Mouse (Mus musculus): Measurements from ENCODE around the gene Sbf2. TPM values are rescaled to one million over a fixed set of nuclear protein-coding genes. Genes with fewer than 3 reads are reported as not detected.
A peak's percentile ranks its signal among the peaks of the same experiment; 100 is the strongest.

Gene Sbf2
- polyA plus RNA-seq, 1 experiment from 2014 or later: 35.4 TPM

- Histone ChIP-seq H3K4me3 (ENCODE audit: low read depth, low read length) (no peak overlapping the region), H3K27ac (ENCODE audit: low read depth, low read length) (no peak overlapping the region), H3K27me3 (ENCODE audit: control insufficient read depth, insufficient read depth, low read length) (peaks cover 5% of the 10 kb centered on the region), H3K36me3 (ENCODE audit: control insufficient read depth, insufficient read depth, low read length) (no peaks in the 10 kb centered on the region), H3K9me3 (replicated peaks; ENCODE audit: control insufficient read depth, low read length) (no peaks in the 10 kb centered on the region), H3K4me1 (ENCODE audit: control insufficient read depth, insufficient read depth, low read length) (peaks cover 9% of the 10 kb centered on the region), H3K9ac (ENCODE audit: low read depth, low read length) (no peak overlapping the region), H3K4me2 (no peak overlapping the region)
- 78% methylated on average over 3 of the region's 3 CpGs for WGBS (ENCODE audit: insufficient replicate concordance)
- ATAC-seq (replicated peaks; ENCODE audit: insufficient number of reproducible peaks, low FRiP score, low TSS enrichment): no peak
These were observed 21.2 kb upstream of the Sbf2 start for GRCm38 (mm10) chr7:110635929-110636328.

- peaks cover 29% of the 10 kb centered on the region for H3K27me3 ChIP-seq (ENCODE audit: control insufficient read depth, insufficient read depth, low read length)
- no peak for ATAC-seq (replicated peaks; ENCODE audit: insufficient number of reproducible peaks, low FRiP score, low TSS enrichment)
- no peak overlapping the region for H3K4me3 ChIP-seq (ENCODE audit: low read depth, low read length)
- H3K27ac ChIP-seq (ENCODE audit: low read depth, low read length): no peak overlapping the region
- peaks cover 23% of the 10 kb centered on the region for H3K4me1 ChIP-seq (ENCODE audit: control insufficient read depth, insufficient read depth, low read length)
- H3K4me2 ChIP-seq: peak overlapping the region; percentile 92; the same call in 1 of the 2 replicates
- H3K9ac ChIP-seq (ENCODE audit: low read depth, low read length): no peak overlapping the region; the same call in 1 of the 2 replicates
- 71% methylated on average over 16 of the region's 16 CpGs for WGBS (ENCODE audit: insufficient replicate concordance)
- H3K9me3 ChIP-seq (replicated peaks; ENCODE audit: control insufficient read depth, low read length): no peaks in the 10 kb centered on the region
- H3K36me3 ChIP-seq (ENCODE audit: control insufficient read depth, insufficient read depth, low read length): no peaks in the 10 kb centered on the region
These were observed 16.6 kb upstream of the Sbf2 start for GRCm38 (mm10) chr7:110631136-110631888.

- Histone ChIP-seq H3K9ac (ENCODE audit: low read depth, low read length) (peak overlapping the region; percentile 73), H3K9me3 (replicated peaks; ENCODE audit: control insufficient read depth, low read length) (no peaks in the 10 kb centered on the region), H3K4me1 (ENCODE audit: control insufficient read depth, insufficient read depth, low read length) (peaks cover 25% of the 10 kb centered on the region), H3K36me3 (ENCODE audit: control insufficient read depth, insufficient read depth, low read length) (no peaks in the 10 kb centered on the region), H3K4me2 (peak overlapping the region; percentile 92), H3K4me3 (ENCODE audit: low read depth, low read length) (peak overlapping the region; percentile 62), H3K27me3 (ENCODE audit: control insufficient read depth, insufficient read depth, low read length) (peaks cover 36% of the 10 kb centered on the region), H3K27ac (ENCODE audit: low read depth, low read length) (peak overlapping the region; percentile 46; the same call in 1 of the 2 replicates)
- 2% methylated on average over 34 of the region's 36 CpGs for WGBS (ENCODE audit: insufficient replicate concordance)
- peak; percentile 67; the same call in 1 of the 2 replicates for ATAC-seq (replicated peaks; ENCODE audit: insufficient number of reproducible peaks, low FRiP score, low TSS enrichment)
These were observed 15.4 kb upstream of the Sbf2 start for GRCm38 (mm10) chr7:110629892-110630666.

- under 1% methylated on average over 33 of the region's 33 CpGs for WGBS (ENCODE audit: insufficient replicate concordance)
- Histone ChIP-seq H3K27me3 (ENCODE audit: control insufficient read depth, insufficient read depth, low read length) (peaks cover 44% of the 10 kb centered on the region), H3K36me3 (ENCODE audit: control insufficient read depth, insufficient read depth, low read length) (no peaks in the 10 kb centered on the region), H3K4me1 (ENCODE audit: control insufficient read depth, insufficient read depth, low read length) (peaks cover 26% of the 10 kb centered on the region), H3K4me2 (peak overlapping the region; percentile 92), H3K4me3 (ENCODE audit: low read depth, low read length) (peak overlapping the region; percentile 62), H3K27ac (ENCODE audit: low read depth, low read length) (no peak overlapping the region), H3K9me3 (replicated peaks; ENCODE audit: control insufficient read depth, low read length) (no peaks in the 10 kb centered on the region), H3K9ac (ENCODE audit: low read depth, low read length) (peak overlapping the region; percentile 78)
- no peak for ATAC-seq (replicated peaks; ENCODE audit: insufficient number of reproducible peaks, low FRiP score, low TSS enrichment)
These were observed 14.1 kb upstream of the Sbf2 start for GRCm38 (mm10) chr7:110628611-110629354.

GRCm38 (mm10) chr7:110628273-110628600, 13.5 kb upstream of the Sbf2 start:
- no peak for ATAC-seq (replicated peaks; ENCODE audit: insufficient number of reproducible peaks, low FRiP score, low TSS enrichment)
- H3K27ac ChIP-seq (ENCODE audit: low read depth, low read length): no peak overlapping the region
- H3K27me3 ChIP-seq (ENCODE audit: control insufficient read depth, insufficient read depth, low read length): peaks cover 44% of the 10 kb centered on the region
- peaks cover 26% of the 10 kb centered on the region for H3K4me1 ChIP-seq (ENCODE audit: control insufficient read depth, insufficient read depth, low read length)
- 1% methylated on average over 11 of the region's 11 CpGs for WGBS (ENCODE audit: insufficient replicate concordance)
- H3K9ac ChIP-seq (ENCODE audit: low read depth, low read length): peak overlapping the region; percentile 78
- H3K4me2 ChIP-seq: peak overlapping the region; percentile 92
- H3K4me3 ChIP-seq (ENCODE audit: low read depth, low read length): peak overlapping the region; percentile 62
- no peaks in the 10 kb centered on the region for H3K36me3 ChIP-seq (ENCODE audit: control insufficient read depth, insufficient read depth, low read length)
- H3K9me3 ChIP-seq (replicated peaks; ENCODE audit: control insufficient read depth, low read length): no peaks in the 10 kb centered on the region

GRCm38 (mm10) chr7:110627486-110628272, 13.0 kb upstream of the Sbf2 start, which contains the start of gene Adm:
Gene Adm, plus strand, starts transcription at chr7:110627661.
- H3K9ac ChIP-seq (ENCODE audit: low read depth, low read length): peak within 1 kb of the TSS; percentile 78
- no peaks in the 10 kb centered on the region for H3K36me3 ChIP-seq (ENCODE audit: control insufficient read depth, insufficient read depth, low read length)
- peaks cover 25% of the 10 kb centered on the region for H3K4me1 ChIP-seq (ENCODE audit: control insufficient read depth, insufficient read depth, low read length)
- WGBS (ENCODE audit: insufficient replicate concordance): 1% methylated on average over 30 of the region's 30 CpGs
- no peak within 1 kb of the TSS; the same call in 1 of the 2 replicates for H3K27ac ChIP-seq (ENCODE audit: low read depth, low read length)
- no peaks in the 10 kb centered on the region for H3K9me3 ChIP-seq (replicated peaks; ENCODE audit: control insufficient read depth, low read length)
- peak within 1 kb of the TSS; percentile 62 for H3K4me3 ChIP-seq (ENCODE audit: low read depth, low read length)
- 0 out of 2 replicates have a peak, but pooled peaks have one; percentile 43 for ATAC-seq (replicated peaks; ENCODE audit: insufficient number of reproducible peaks, low FRiP score, low TSS enrichment)
- H3K27me3 ChIP-seq (ENCODE audit: control insufficient read depth, insufficient read depth, low read length): peaks cover 44% of the 10 kb centered on the region
- H3K4me2 ChIP-seq: peak within 1 kb of the TSS; percentile 92

GRCm38 (mm10) chr7:110627099-110627482, 12.4 kb upstream of the Sbf2 start:
- H3K9ac ChIP-seq (ENCODE audit: low read depth, low read length): 0 out of 2 replicates have a peak overlapping the region, but pooled peaks have one; percentile 22
- H3K4me1 ChIP-seq (ENCODE audit: control insufficient read depth, insufficient read depth, low read length): peaks cover 24% of the 10 kb centered on the region
- 1% methylated on average over 12 of the region's 12 CpGs for WGBS (ENCODE audit: insufficient replicate concordance)
- H3K27ac ChIP-seq (ENCODE audit: low read depth, low read length): no peak overlapping the region
- no peaks in the 10 kb centered on the region for H3K9me3 ChIP-seq (replicated peaks; ENCODE audit: control insufficient read depth, low read length)
- 0 out of 2 replicates have a peak, but pooled peaks have one; percentile 9 for ATAC-seq (replicated peaks; ENCODE audit: insufficient number of reproducible peaks, low FRiP score, low TSS enrichment)
- no peaks in the 10 kb centered on the region for H3K36me3 ChIP-seq (ENCODE audit: control insufficient read depth, insufficient read depth, low read length)
- peak overlapping the region; percentile 62 for H3K4me3 ChIP-seq (ENCODE audit: low read depth, low read length)
- peaks cover 44% of the 10 kb centered on the region for H3K27me3 ChIP-seq (ENCODE audit: control insufficient read depth, insufficient read depth, low read length)
- H3K4me2 ChIP-seq: peak overlapping the region; percentile 92

Measured in heart, embryonic 11.5 days (tissue).